Mouse (Mus musculus): ENCODE data around the gene Fat3.

DNA sequence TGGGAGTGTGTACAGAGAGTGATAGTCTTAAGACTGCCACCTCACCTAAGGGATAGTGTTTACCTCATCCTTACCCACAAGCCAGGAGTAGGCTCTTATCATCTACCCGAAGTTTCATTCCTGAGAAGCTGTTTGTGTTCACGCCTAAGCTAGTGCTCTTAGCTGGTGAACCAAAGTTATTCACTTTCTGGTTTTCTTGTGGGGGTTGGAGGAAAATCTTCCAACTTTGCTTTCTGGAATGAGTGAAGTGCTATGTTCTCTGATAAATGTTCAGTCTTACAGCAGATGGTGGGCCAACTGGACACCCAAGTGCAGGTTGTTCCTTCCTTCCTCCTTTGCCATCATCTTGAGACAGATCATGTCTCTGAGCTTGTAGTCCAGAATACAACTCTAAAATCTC, 402.5 kb downstream of the Fat3 start:
- TF ChIP-seq CTCF (IDR thresholded peaks at IDR 0.05; ENCODE audit: control insufficient read depth, insufficient read depth, insufficient read length) (no peak), MYOG (IDR thresholded peaks at IDR 0.05; ENCODE audit: control insufficient read depth, extremely low read depth, insufficient read length) (no peak)

All from C2C12 (cell line).